Mouse (Mus musculus) heart, embryonic 11.5 days (tissue): Measurements from ENCODE around the gene Hpse2. TPM values are rescaled to one million over a fixed set of nuclear protein-coding genes. Genes with fewer than 3 reads are reported as not detected.

Experiments
- ATAC-seq: fragments of 200-750 bp; cut with Nextera tagmentation; replicated peaks from 2 replicates; pipeline ENCODE4 v1.8.0; 2017; ENCODE audit warnings: moderate library complexity; ENCODE audit not compliant: insufficient number of reproducible peaks, low FRiP score, low TSS enrichment
- H3K27ac ChIP-seq: fragments of 300-500 bp; sonication (generic); 2 replicates; pipeline ENCODE4 v1.5.1; 2014; ENCODE audit warnings: mild to moderate bottlenecking, low read depth, low read length
- H3K27me3 ChIP-seq: fragments of 300-500 bp; sonication (generic); 2 replicates; pipeline ENCODE4 v1.6.1; 2014; ENCODE audit warnings: mild to moderate bottlenecking, low read length, mixed read lengths; ENCODE audit not compliant: control insufficient read depth, insufficient read depth
- H3K36me3 ChIP-seq: fragments of 300-500 bp; sonication (generic); 2 replicates; pipeline ENCODE4 v1.6.1; 2014; ENCODE audit warnings: mild to moderate bottlenecking, low read length, moderate library complexity, mixed read lengths; ENCODE audit not compliant: control insufficient read depth, insufficient read depth
- H3K4me1 ChIP-seq: fragments of 300-500 bp; sonication (generic); 2 replicates; pipeline ENCODE4 v1.6.1; 2014; ENCODE audit warnings: low read length; ENCODE audit not compliant: control insufficient read depth, insufficient read depth
- H3K4me2 ChIP-seq: fragments of 300-500 bp; sonication (generic); 2 replicates; pipeline ENCODE4 v1.6.1; 2014; ENCODE audit warnings: mild to moderate bottlenecking, moderate library complexity
- H3K4me3 ChIP-seq: fragments of 300-500 bp; sonication (generic); 2 replicates; pipeline ENCODE4 v1.5.1; 2014; ENCODE audit warnings: low read depth, low read length
- H3K9ac ChIP-seq: fragments of 300-500 bp; sonication (generic); 2 replicates; pipeline ENCODE4 v1.6.1; 2014; ENCODE audit warnings: mild to moderate bottlenecking, low read depth, low read length, moderate library complexity
- H3K9me3 ChIP-seq: fragments of 300-500 bp; sonication (generic); replicated peaks from 2 replicates; pipeline ENCODE4 v1.6.1; 2016; ENCODE audit warnings: low read length; ENCODE audit not compliant: control insufficient read depth
- WGBS: fragments of 180-500 bp; shearing (Covaris S2); extraction: QIAGEN DNeasy Blood & Tissue Kit; methylation state at CpG from one replicate; pipeline ENCODE4 v1.1.7; 2014; ENCODE audit not compliant: insufficient replicate concordance; 5-methylcytosine and 5-hydroxymethylcytosine counted together
- polyA plus RNA-seq: library from polyadenylated mRNA; unstranded; fragments of >200 nt; fragmentation: Nextera tagmentation; extraction: Ambion mirVana; gene quantifications from 2 replicates; pipeline ENCODE4 v1.2.1, GENCODE M21; 2014

Hpse2 gene
- polyA plus RNA-seq, 1 experiment from 2014 or later: 0.27 TPM

- H3K27ac ChIP-seq: no peak overlapping the region
- no peaks in the 10 kb centered on the region for H3K9me3 ChIP-seq
- 27% methylated on average over 4 of the region's 4 CpGs for WGBS
- no peak overlapping the region for H3K4me2 ChIP-seq
- ATAC-seq: no peak
- H3K36me3 ChIP-seq: no peaks in the 10 kb centered on the region
- no peaks in the 10 kb centered on the region for H3K27me3 ChIP-seq
- H3K4me1 ChIP-seq: no peaks in the 10 kb centered on the region
- H3K4me3 ChIP-seq: no peak overlapping the region
- H3K9ac ChIP-seq: no peak overlapping the region
These were observed 360.9 kb downstream of the Hpse2 start for GRCm38 (mm10) chr19:43027305-43027704.

GRCm38 (mm10) chr19:43022611-43023173 is 365.5 kb downstream of the Hpse2 start:
- Histone ChIP-seq H3K4me2 (no peak overlapping the region), H3K9ac (no peak overlapping the region), H3K36me3 (no peaks in the 10 kb centered on the region), H3K4me3 (no peak overlapping the region), H3K4me1 (no peaks in the 10 kb centered on the region), H3K27me3 (no peaks in the 10 kb centered on the region), H3K9me3 (no peaks in the 10 kb centered on the region), H3K27ac (no peak overlapping the region)
- no peak for ATAC-seq
- 76% methylated on average over 3 of the region's 3 CpGs for WGBS

GRCm38 (mm10) chr19:43018792-43019191 is 369.4 kb downstream of the Hpse2 start:
- Histone ChIP-seq H3K36me3 (no peaks in the 10 kb centered on the region), H3K9me3 (no peaks in the 10 kb centered on the region), H3K9ac (no peak overlapping the region), H3K4me1 (no peaks in the 10 kb centered on the region), H3K4me3 (no peak overlapping the region), H3K4me2 (no peak overlapping the region), H3K27ac (no peak overlapping the region), H3K27me3 (no peaks in the 10 kb centered on the region)
- WGBS: 78% methylated on average over 5 of the region's 5 CpGs
- no peak for ATAC-seq

- Histone ChIP-seq H3K4me2 (no peak overlapping the region), H3K27ac (no peak overlapping the region), H3K4me1 (no peaks in the 10 kb centered on the region), H3K9ac (no peak overlapping the region), H3K27me3 (no peaks in the 10 kb centered on the region), H3K4me3 (no peak overlapping the region), H3K9me3 (no peaks in the 10 kb centered on the region), H3K36me3 (no peaks in the 10 kb centered on the region)
- WGBS: 86% methylated on average over 4 of the region's 4 CpGs
- no peak for ATAC-seq
These were observed 391.7 kb downstream of the Hpse2 start for GRCm38 (mm10) chr19:42996406-42996805.

GRCm38 (mm10) chr19:42988833-42989232 is 399.3 kb downstream of the Hpse2 start:
- H3K4me2 ChIP-seq: no peak overlapping the region
- no peak overlapping the region for H3K4me3 ChIP-seq
- H3K36me3 ChIP-seq: no peaks in the 10 kb centered on the region
- no peak for ATAC-seq
- no peak overlapping the region for H3K27ac ChIP-seq
- H3K9me3 ChIP-seq: no peaks in the 10 kb centered on the region; the same call in 1 of the 2 replicates
- H3K9ac ChIP-seq: no peak overlapping the region
- H3K27me3 ChIP-seq: no peaks in the 10 kb centered on the region
- 66% methylated on average over 5 of the region's 5 CpGs for WGBS
- H3K4me1 ChIP-seq: no peaks in the 10 kb centered on the region

- ATAC-seq: no peak
- Histone ChIP-seq H3K9ac (no peak overlapping the region), H3K4me1 (no peaks in the 10 kb centered on the region), H3K4me2 (no peak overlapping the region), H3K36me3 (no peaks in the 10 kb centered on the region), H3K9me3 (no peaks in the 10 kb centered on the region; the same call in 1 of the 2 replicates), H3K27ac (no peak overlapping the region), H3K4me3 (no peak overlapping the region), H3K27me3 (no peaks in the 10 kb centered on the region)
- WGBS: 50% methylated on average over 1 of the region's 1 CpGs
These were observed 401.8 kb downstream of the Hpse2 start for GRCm38 (mm10) chr19:42986315-42986701.

GRCm38 (mm10) chr19:42985372-42986314 is 402.5 kb downstream of the Hpse2 start:
- 69% methylated on average over 4 of the region's 4 CpGs for WGBS
- no peaks in the 10 kb centered on the region for H3K27me3 ChIP-seq
- no peaks in the 10 kb centered on the region for H3K36me3 ChIP-seq
- no peak overlapping the region for H3K4me3 ChIP-seq
- no peaks in the 10 kb centered on the region; the same call in 1 of the 2 replicates for H3K9me3 ChIP-seq
- no peaks in the 10 kb centered on the region for H3K4me1 ChIP-seq
- ATAC-seq: no peak
- H3K9ac ChIP-seq: no peak overlapping the region
- no peak overlapping the region for H3K4me2 ChIP-seq
- H3K27ac ChIP-seq: no peak overlapping the region

GRCm38 (mm10) chr19:42980537-42980936 is 407.6 kb downstream of the Hpse2 start:
- 73% methylated on average over 3 of the region's 3 CpGs for WGBS
- no peak overlapping the region for H3K4me2 ChIP-seq
- H3K27me3 ChIP-seq: no peaks in the 10 kb centered on the region
- H3K36me3 ChIP-seq: no peaks in the 10 kb centered on the region
- no peak for ATAC-seq
- H3K4me1 ChIP-seq: no peaks in the 10 kb centered on the region
- no peak overlapping the region for H3K9ac ChIP-seq
- no peak overlapping the region for H3K4me3 ChIP-seq
- no peak overlapping the region for H3K27ac ChIP-seq
- H3K9me3 ChIP-seq: no peaks in the 10 kb centered on the region; the same call in 1 of the 2 replicates
